Mouse (Mus musculus) mouse embryonic stem cell (cell line): ENCODE measurements around the gene Shbg.

Source experiments
- in situ Hi-C, 2 experiments: fragments of 300-500 bp; cut with MboI; formaldehyde crosslinking; loops; 1 replicate in 1 of 2; 3 replicates in 1 of 2; pipeline ENCODE4 v1.14.3; 2019 to 2020; ENCODE audit warnings: low sequenced_read_pairs in 2 of 2, low pct_unique_long_range_greater_than_20kb in 1 of 2, mixed read lengths in 1 of 2; ENCODE audit not compliant: unreplicated experiment in 1 of 2

Gene Shbg

GRCm38 (mm10) chr11:69617805-69618204 lies at the start of gene Shbg:
Gene Shbg, minus strand, starts transcription at chr11:69617905.
- in situ Hi-C loops, result loop anchor here in 1 of 2 experiments (10.0 to 25.0 kb wide), 2 partner anchors 73 to 206 kb away; partner anchors contain the start of genes Dnah2 and Kdm6b

GRCm38 (mm10) chr11:69666665-69667005 lies 48.9 kb upstream of the Shbg start:
- in situ Hi-C loops, result no loop called here

GRCm38 (mm10) chr11:69665961-69666664 lies 48.4 kb upstream of the Shbg start, which contains the start of gene Cd68:
Gene Cd68, minus strand, starts transcription at chr11:69666153.
- in situ Hi-C loops, result no loop called here

- in situ Hi-C loops, result no loop called here
These were observed 47.8 kb upstream of the Shbg start for GRCm38 (mm10) chr11:69665457-69665960.

GRCm38 (mm10) chr11:69664841-69665240 lies 47.1 kb upstream of the Shbg start:
- in situ Hi-C loops, result no loop called here

GRCm38 (mm10) chr11:69663795-69664194 lies 46.1 kb upstream of the Shbg start:
- in situ Hi-C loops, result no loop called here

GRCm38 (mm10) chr11:69662967-69663671 lies 45.4 kb upstream of the Shbg start:
- in situ Hi-C loops, result no loop called here

- in situ Hi-C loops, result no loop called here
These were observed 44.7 kb upstream of the Shbg start, which contains the start of gene Mpdu1 for GRCm38 (mm10) chr11:69662213-69662966. Gene Mpdu1, minus strand, starts transcription at chr11:69662642.

GRCm38 (mm10) chr11:69661221-69661881 lies 43.6 kb upstream of the Shbg start:
- in situ Hi-C loops, result no loop called here

- in situ Hi-C loops, result no loop called here
These were observed 39.8 kb upstream of the Shbg start for GRCm38 (mm10) chr11:69657462-69657881.

GRCm38 (mm10) chr11:69656617-69657461 lies 39.1 kb upstream of the Shbg start:
- in situ Hi-C loops, result no loop called here

- in situ Hi-C loops, result no loop called here
These were observed 38.4 kb upstream of the Shbg start for GRCm38 (mm10) chr11:69656065-69656455.

- in situ Hi-C loops, result no loop called here
These were observed 37.8 kb upstream of the Shbg start, which contains the start of gene Sox15 for GRCm38 (mm10) chr11:69655264-69656064. Gene Sox15, plus strand, starts transcription at chr11:69655314.

- in situ Hi-C loops, result no loop called here
These were observed 37.1 kb upstream of the Shbg start for GRCm38 (mm10) chr11:69654760-69655159.

GRCm38 (mm10) chr11:69653399-69653798 lies 35.7 kb upstream of the Shbg start:
- in situ Hi-C loops, result no loop called here

- in situ Hi-C loops, result loop anchor here in 1 of 2 experiments (25.0 kb wide), 1 partner anchor 241 kb away; the partner anchor contains the start of genes Acap1, Kctd11 and Tmem95
These were observed 28.2 kb upstream of the Shbg start for GRCm38 (mm10) chr11:69645860-69646259.

GRCm38 (mm10) chr11:69635471-69635870 lies 17.8 kb upstream of the Shbg start:
- in situ Hi-C loops, result loop anchor here (10.0 to 25.0 kb wide), 2 partner anchors 79 to 252 kb away; partner anchors contain the start of genes Acap1 (in 1 of the 2), Kctd11 (in 1 of the 2) and Tmem95 (in 1 of the 2)
